8 mouse cellular contexts compared by ENCODE assay signal in the genomic region with DNA sequence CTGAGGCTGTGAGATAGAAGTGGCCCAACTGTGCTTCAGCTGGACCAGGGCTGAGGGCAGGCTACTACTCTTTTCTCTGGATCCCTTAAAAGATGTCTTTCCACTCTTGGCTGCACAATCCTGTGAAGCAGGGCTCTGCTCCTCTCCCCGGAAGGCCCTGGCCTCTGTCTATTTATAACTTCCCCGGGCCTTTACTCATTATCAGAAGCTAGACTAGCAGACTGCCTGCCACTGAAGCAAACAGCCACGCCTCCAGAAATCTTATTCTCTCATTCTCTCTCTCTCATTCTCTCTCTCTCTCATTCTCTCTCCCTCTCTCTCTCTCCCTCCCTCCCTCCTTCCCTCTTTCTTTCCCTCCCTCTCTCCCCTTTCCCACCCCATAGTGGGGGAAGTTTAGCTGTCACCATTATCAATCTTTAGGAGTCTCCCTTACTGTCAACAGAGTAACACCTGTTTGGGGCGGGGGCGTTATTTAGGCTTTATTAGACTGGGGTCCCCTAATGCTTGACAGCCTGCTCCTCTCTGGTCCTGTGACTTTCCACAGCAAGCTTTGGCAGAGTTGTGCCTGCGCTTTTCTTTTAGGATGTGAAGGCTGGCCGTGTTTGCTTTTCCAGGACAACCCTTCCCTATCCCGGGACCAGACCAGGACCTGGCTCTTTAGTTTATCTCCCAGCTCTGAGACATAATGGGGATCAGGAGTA. TPM values are rescaled to one million over a fixed set of nuclear protein-coding genes. Genes with fewer than 3 reads are reported as not detected.
A peak's percentile ranks its signal among the peaks of the same experiment; 100 is the strongest.
DNase-seq lines count a peak whose midpoint lies in the region; ATAC-seq and TF ChIP-seq lines count a peak whose summit lies in the region.

No protein-coding gene starts in this region.

- peaks cover 4% of the 10 kb centered on the region for H3K4me1 ChIP-seq in testis, adult 2 months (ENCODE audit: control insufficient read depth, insufficient read depth, low read length)
- peaks cover 47% of the 10 kb centered on the region for H3K4me1 ChIP-seq in heart, embryonic 15.5 days (replicated peaks)
- peaks cover 30% of the 10 kb centered on the region for H3K4me1 ChIP-seq in limb, embryonic 12.5 days (replicated peaks)
- H3K4me1 ChIP-seq in stomach, postnatal 0 days (replicated peaks; ENCODE audit: control insufficient read depth, insufficient read depth): no peaks in the 10 kb centered on the region

- 13% methylated on average over 8 of the region's 8 CpGs for WGBS in heart, embryonic 15.5 days
- 16% methylated on average over 8 of the region's 8 CpGs for WGBS in limb, embryonic 12.5 days
- WGBS in stomach, postnatal 0 days: 24% methylated on average over 8 of the region's 8 CpGs

- no peaks in the 10 kb centered on the region for H3K36me3 ChIP-seq in testis, adult 2 months (ENCODE audit: control insufficient read depth, insufficient read depth, low read length)
- no peaks in the 10 kb centered on the region for H3K36me3 ChIP-seq in heart, embryonic 15.5 days
- no peaks in the 10 kb centered on the region for H3K36me3 ChIP-seq in limb, embryonic 12.5 days
- no peaks in the 10 kb centered on the region for H3K36me3 ChIP-seq in stomach, postnatal 0 days (ENCODE audit: control insufficient read depth, insufficient read depth, low read length)

- no peaks in the 10 kb centered on the region for H3K9me3 ChIP-seq in heart, embryonic 15.5 days (replicated peaks)
- no peaks in the 10 kb centered on the region for H3K9me3 ChIP-seq in limb, embryonic 12.5 days
- H3K9me3 ChIP-seq in stomach, postnatal 0 days (ENCODE audit: control insufficient read depth, low read length): no peaks in the 10 kb centered on the region

- TF ChIP-seq CTCF in testis, adult 2 months (IDR thresholded peaks at IDR 0.05; ENCODE audit: control insufficient read depth, insufficient read depth, insufficient replicate concordance, low read depth, low read length): no peak
- no peak for TF ChIP-seq CTCF in stomach, postnatal 0 days (IDR thresholded peaks at IDR 0.05; ENCODE audit: low read depth)

- no peak for TF ChIP-seq POLR2A in testis, adult 2 months (IDR thresholded peaks at IDR 0.05; ENCODE audit: control insufficient read depth, low read depth, low read length)

- ATAC-seq in heart, embryonic 15.5 days (replicated peaks; ENCODE audit: insufficient number of reproducible peaks, insufficient read depth, low FRiP score, low read depth): peak; percentile 72
- ATAC-seq in limb, embryonic 12.5 days (ENCODE audit: insufficient number of reproducible peaks, insufficient read depth, low FRiP score, low TSS enrichment, low read depth): no peak
- ATAC-seq in stomach, postnatal 0 days (ENCODE audit: low FRiP score, low TSS enrichment): 0 out of 2 replicates have a peak, but pooled peaks have one; percentile 52

- H3K4me3 ChIP-seq in testis, adult 2 months (ENCODE audit: control insufficient read depth, low read depth, low read length): peak overlapping the region; percentile 42
- H3K4me3 ChIP-seq in heart, embryonic 15.5 days: peak overlapping the region; percentile 59
- H3K4me3 ChIP-seq in limb, embryonic 12.5 days (replicated peaks): peak overlapping the region; percentile 42
- peak overlapping the region; percentile 39; the same call in 1 of the 2 replicates for H3K4me3 ChIP-seq in stomach, postnatal 0 days (ENCODE audit: low read depth, low read length)

- H3K4me2 ChIP-seq in heart, embryonic 15.5 days: peak overlapping the region; percentile 92
- H3K4me2 ChIP-seq in limb, embryonic 12.5 days: peak overlapping the region; percentile 79
- peak overlapping the region; percentile 84 for H3K4me2 ChIP-seq in stomach, postnatal 0 days (replicated peaks; ENCODE audit: low read depth)

- no peak for DNase-seq in testis, postnatal 10 days (ENCODE audit: low spot score)
- no peak for DNase-seq in stomach, postnatal 0 days (ENCODE audit: low spot score)
- no peak for DNase-seq in left cerebral cortex, adult 18-20 months (ENCODE audit: low spot score in 2 of 2)
- DNase-seq in frontal cortex, postnatal 10 days (ENCODE audit: low spot score in 2 of 2): no peak
- no peak for DNase-seq in cerebellum, adult 18-20 months

- H3K27me3 ChIP-seq in testis, adult 2 months (ENCODE audit: control insufficient read depth, insufficient read depth, low read length): peaks cover 3% of the 10 kb centered on the region; the same call in 1 of the 2 replicates
- no peaks in the 10 kb centered on the region for H3K27me3 ChIP-seq in heart, embryonic 15.5 days
- peaks cover 22% of the 10 kb centered on the region for H3K27me3 ChIP-seq in limb, embryonic 12.5 days
- H3K27me3 ChIP-seq in stomach, postnatal 0 days (ENCODE audit: control insufficient read depth, insufficient read depth, low read length): no peaks in the 10 kb centered on the region

- peak overlapping the region; percentile 61 for H3K9ac ChIP-seq in heart, embryonic 15.5 days
- H3K9ac ChIP-seq in limb, embryonic 12.5 days (replicated peaks): peak overlapping the region; percentile 38; the same call in 1 of the 2 replicates
- H3K9ac ChIP-seq in stomach, postnatal 0 days (ENCODE audit: low read length): peak overlapping the region; percentile 58

- TF ChIP-seq EP300 in stomach, postnatal 0 days (optimal IDR thresholded peaks at IDR 0.05): no peak

- no peak overlapping the region for H3K27ac ChIP-seq in testis, adult 2 months (ENCODE audit: control insufficient read depth, insufficient read depth, low read depth, low read length)
- peak overlapping the region; percentile 92 for H3K27ac ChIP-seq in heart, embryonic 15.5 days
- H3K27ac ChIP-seq in limb, embryonic 12.5 days: no peak overlapping the region
- H3K27ac ChIP-seq in stomach, postnatal 0 days (replicated peaks): peak overlapping the region; percentile 85

RNA-seq across cellular contexts. Expression of a gene that starts 0.9 kb away (rescaled TPM):
- polyA plus RNA-seq in testis, adult 2 months (2012; rRNA removed): 1.7 and 2.1 TPM in 2 replicates
- polyA plus RNA-seq in heart, embryonic 15.5 days (2015; fragmentation: Nextera tagmentation; extraction: Ambion mirVana): 12.4 and 14.4 TPM in 2 replicates
- 13.3 and 15.9 TPM in 2 replicates for polyA plus RNA-seq in limb, embryonic 12.5 days (2016; fragmentation: Nextera tagmentation; extraction: Ambion mirVana)
- polyA plus RNA-seq in stomach, postnatal 0 days (2015; fragmentation: Nextera tagmentation; extraction: Ambion mirVana): 3.1 and 4.4 TPM in 2 replicates
- total RNA-seq in left cerebral cortex, adult 18-20 months (2021): 1 to 10 TPM; 3.8 to 4.5 TPM

Comparison
In these comparisons a context has a peak if more than half of its experiments do, and no peak if none do; other contexts are left out.
1. H3K27ac ChIP-seq: peak in heart, embryonic 15.5 days (single experiment) and stomach, postnatal 0 days (single experiment); none in testis, adult 2 months (single experiment) and limb, embryonic 12.5 days (single experiment).
2. Peak in every context shown above with its lines, with median percentiles within 50 percentile points of each other: H3K4me3 ChIP-seq, H3K4me2 ChIP-seq and H3K9ac ChIP-seq.